Mouse (Mus musculus) forebrain, postnatal 0 days (tissue): ENCODE measurements at regions not wholly inside any gene's neighbourhood (a gene's known extent, or its start where the extent isn't known, plus 50 kb on each side); places are given as distances from the start of the nearest gene placed in this dataset.

Experiments
- ATAC-seq: fragments of 200-750 bp; cut with Nextera tagmentation; 2 replicates; pipeline ENCODE4 v1.8.0; 2017; ENCODE audit warnings: mild to moderate bottlenecking, moderate library complexity
- DNase-seq: peaks from one replicate; pipeline ENCODE4 v3.0.0-alpha.2; 2015
- H3K27ac ChIP-seq: fragments of 300-500 bp; sonication (generic); 2 replicates; pipeline ENCODE4 v1.5.1; 2014; ENCODE audit warnings: low read depth, mild to moderate bottlenecking, antibody characterized with exemption, low read length, moderate library complexity, mixed read lengths
- H3K27me3 ChIP-seq: fragments of 300-500 bp; sonication (generic); 2 replicates; pipeline ENCODE4 v1.6.1; 2014; ENCODE audit warnings: mild to moderate bottlenecking, low read length, mixed read lengths; ENCODE audit not compliant: insufficient read depth
- H3K36me3 ChIP-seq: fragments of 300-500 bp; sonication (generic); 2 replicates; pipeline ENCODE4 v1.6.1; 2014; ENCODE audit warnings: mild to moderate bottlenecking, moderate library complexity; ENCODE audit not compliant: insufficient read depth
- H3K4me1 ChIP-seq: fragments of 300-500 bp; sonication (generic); 2 replicates; pipeline ENCODE4 v1.6.1; 2014; ENCODE audit warnings: antibody characterized with exemption; ENCODE audit not compliant: insufficient read depth
- H3K4me2 ChIP-seq: fragments of 300-500 bp; sonication (generic); 2 replicates; pipeline ENCODE4 v1.6.1; 2014; ENCODE audit warnings: low read depth, mild to moderate bottlenecking, moderate library complexity
- H3K4me3 ChIP-seq: fragments of 300-500 bp; sonication (generic); 2 replicates; pipeline ENCODE4 v1.5.1; 2014; ENCODE audit warnings: low read depth, low read length, mixed read lengths
- H3K9ac ChIP-seq: fragments of 300-500 bp; sonication (generic); 2 replicates; pipeline ENCODE4 v1.6.1; 2014; ENCODE audit warnings: mild to moderate bottlenecking
- H3K9me3 ChIP-seq: fragments of 300-500 bp; sonication (generic); 2 replicates; pipeline ENCODE4 v1.6.1; 2016; ENCODE audit warnings: low read length
- CTCF ChIP-seq: sonication (generic); IDR thresholded peaks from 2 replicates; pipeline ENCODE4 v1.5.1; 2016; ENCODE audit warnings: antibody characterized with exemption, control low read depth, low read depth
- WGBS: fragments of 180-500 bp; shearing (Covaris S2); extraction: QIAGEN DNeasy Blood & Tissue Kit; methylation state at CpG from one replicate; pipeline ENCODE4 v1.1.7; 2014; 5-methylcytosine and 5-hydroxymethylcytosine counted together

GRCm38 (mm10) chr10:97375824-97376223 lies 103.6 kb upstream of the Dcn start:
- Histone ChIP-seq H3K4me2 (no peak overlapping the region), H3K4me1 (no peaks in the 10 kb centered on the region), H3K27me3 (no peaks in the 10 kb centered on the region), H3K9me3 (no peaks in the 10 kb centered on the region), H3K36me3 (no peaks in the 10 kb centered on the region), H3K27ac (no peak overlapping the region), H3K9ac (no peak overlapping the region), H3K4me3 (no peak overlapping the region)
- ATAC-seq = peak; percentile 61
- 11% methylated on average over 2 of the region's 2 CpGs for WGBS
- DNase-seq = peak; percentile 85
- peak; percentile 88 for TF ChIP-seq CTCF

- ATAC-seq (no peak), DNase-seq (no peak)
- Histone ChIP-seq H3K4me1 (no peaks in the 10 kb centered on the region), H3K4me3 (no peak overlapping the region), H3K9me3 (no peaks in the 10 kb centered on the region), H3K36me3 (no peaks in the 10 kb centered on the region), H3K27me3 (no peaks in the 10 kb centered on the region), H3K27ac (no peak overlapping the region), H3K4me2 (no peak overlapping the region), H3K9ac (no peak overlapping the region)
- 58% methylated on average over 4 of the region's 4 CpGs for WGBS
- TF ChIP-seq CTCF = no peak
Observed at GRCm38 (mm10) chr10:97376376-97376775, 103.0 kb upstream of the Dcn start.

- Histone ChIP-seq H3K9me3 (no peaks in the 10 kb centered on the region), H3K9ac (no peak overlapping the region), H3K4me3 (no peak overlapping the region), H3K4me1 (no peaks in the 10 kb centered on the region), H3K36me3 (no peaks in the 10 kb centered on the region), H3K4me2 (no peak overlapping the region), H3K27me3 (no peaks in the 10 kb centered on the region), H3K27ac (no peak overlapping the region)
- no peak for DNase-seq
- TF ChIP-seq CTCF = no peak
- ATAC-seq = no peak
Observed at GRCm38 (mm10) chr10:97381586-97381985, 97.8 kb upstream of the Dcn start.

GRCm38 (mm10) chr10:97383881-97384280 lies 95.5 kb upstream of the Dcn start:
- Histone ChIP-seq H3K27ac (no peak overlapping the region), H3K9me3 (no peaks in the 10 kb centered on the region), H3K4me2 (no peak overlapping the region), H3K36me3 (no peaks in the 10 kb centered on the region), H3K4me1 (no peaks in the 10 kb centered on the region), H3K4me3 (no peak overlapping the region), H3K9ac (no peak overlapping the region), H3K27me3 (no peaks in the 10 kb centered on the region)
- TF ChIP-seq CTCF = no peak
- WGBS = 100% methylated on average over 1 of the region's 1 CpGs
- DNase-seq = no peak
- no peak for ATAC-seq

GRCm38 (mm10) chr10:97387196-97387876 lies 92.1 kb upstream of the Dcn start:
- ATAC-seq (no peak), DNase-seq (no peak)
- TF ChIP-seq CTCF = no peak
- H3K4me1 ChIP-seq = no peaks in the 10 kb centered on the region
- no peak overlapping the region for H3K27ac ChIP-seq
- 72% methylated on average over 3 of the region's 3 CpGs for WGBS
- no peak overlapping the region for H3K9ac ChIP-seq
- H3K27me3 ChIP-seq = no peaks in the 10 kb centered on the region
- H3K9me3 ChIP-seq = no peaks in the 10 kb centered on the region
- no peak overlapping the region for H3K4me3 ChIP-seq
- no peaks in the 10 kb centered on the region for H3K36me3 ChIP-seq
- no peak overlapping the region for H3K4me2 ChIP-seq

GRCm38 (mm10) chr10:97389647-97390590 lies 89.5 kb upstream of the Dcn start:
- Histone ChIP-seq H3K4me1 (no peaks in the 10 kb centered on the region), H3K4me3 (no peak overlapping the region), H3K9me3 (no peaks in the 10 kb centered on the region), H3K4me2 (no peak overlapping the region), H3K36me3 (no peaks in the 10 kb centered on the region), H3K9ac (no peak overlapping the region), H3K27me3 (no peaks in the 10 kb centered on the region), H3K27ac (no peak overlapping the region)
- TF ChIP-seq CTCF = no peak
- WGBS = 76% methylated on average over 7 of the region's 7 CpGs
- DNase-seq = no peak
- no peak for ATAC-seq
